Mouse (Mus musculus) B cell, adult 67 days (primary cell): ENCODE data around the gene Elfn2. TPM values are rescaled to one million over a fixed set of nuclear protein-coding genes. Genes with fewer than 3 reads are reported as not detected.

Source experiments
- total RNA-seq, 2 experiments: library from RNA; stranded (reverse); gene quantifications; 4 replicates each; pipeline ENCODE4 v1.2.4; 2023

The Elfn2 gene
- under 1 TPM in 1 of 2 experiments, not detected in 1; 0.12 TPM for total RNA-seq

GRCm38 (mm10) chr15:78718290-78719250, at the start of gene Elfn2:
Elfn2 (minus strand) TSS chr15:78718771.

Other genes starting within 250 kb of the Elfn2 start
- gene Il2rb, start 223.5 kb downstream of the Elfn2 start, total RNA-seq = 1 to 10 TPM; 3.4 to 5.6 TPM
- gene C1qtnf6, start 187.4 kb downstream of the Elfn2 start, total RNA-seq = not detected
- gene Sstr3, start 174.1 kb downstream of the Elfn2 start, total RNA-seq = not detected
- 100 to 1,000 TPM; 788 to 860 TPM for gene Rac2, start 146.0 kb downstream of the Elfn2 start, total RNA-seq
- 100 to 1,000 TPM; 166 to 178 TPM for gene Cyth4, start 121.7 kb downstream of the Elfn2 start, total RNA-seq
- gene Mfng, start 54.7 kb upstream of the Elfn2 start, total RNA-seq = 100 to 1,000 TPM in 1 of 2 experiments, 10 to 100 TPM in 1; 83.2 to 100 TPM
- gene Card10, start 84.3 kb upstream of the Elfn2 start, total RNA-seq = under 1 TPM in 1 of 2 experiments, not detected in 1; 0.38 TPM
- not detected for gene Cdc42ep1, start 123.9 kb upstream of the Elfn2 start, total RNA-seq
- gene Lgals2, start 136.8 kb upstream of the Elfn2 start, total RNA-seq = not detected
- 10 to 100 TPM; 74.7 to 77.9 TPM for gene Gga1, start 158.4 kb upstream of the Elfn2 start, total RNA-seq
- gene Gm49510, start 180.9 kb upstream of the Elfn2 start, total RNA-seq = under 1 TPM in 1 of 2 experiments, not detected in 1; 0.80 TPM
- gene Sh3bp1, start 181.0 kb upstream of the Elfn2 start, total RNA-seq = 10 to 100 TPM; 60.9 to 70.6 TPM
- gene Pdxp, start 195.1 kb upstream of the Elfn2 start, total RNA-seq = 1 to 10 TPM; 9.8 to 9.9 TPM
- 10 to 100 TPM in 1 of 2 experiments, 1 to 10 TPM in 1; 7.2 to 10.1 TPM for gene Lgals1, start 208.0 kb upstream of the Elfn2 start, total RNA-seq
- 10 to 100 TPM; 36.2 to 47.2 TPM for gene Nol12, start 216.2 kb upstream of the Elfn2 start, total RNA-seq
- gene Triobp, start 229.0 kb upstream of the Elfn2 start, total RNA-seq = 10 to 100 TPM; 46.6 to 65.7 TPM